Mouse (Mus musculus): ENCODE results near the gene Col17a1.

Gene Col17a1

DNA sequence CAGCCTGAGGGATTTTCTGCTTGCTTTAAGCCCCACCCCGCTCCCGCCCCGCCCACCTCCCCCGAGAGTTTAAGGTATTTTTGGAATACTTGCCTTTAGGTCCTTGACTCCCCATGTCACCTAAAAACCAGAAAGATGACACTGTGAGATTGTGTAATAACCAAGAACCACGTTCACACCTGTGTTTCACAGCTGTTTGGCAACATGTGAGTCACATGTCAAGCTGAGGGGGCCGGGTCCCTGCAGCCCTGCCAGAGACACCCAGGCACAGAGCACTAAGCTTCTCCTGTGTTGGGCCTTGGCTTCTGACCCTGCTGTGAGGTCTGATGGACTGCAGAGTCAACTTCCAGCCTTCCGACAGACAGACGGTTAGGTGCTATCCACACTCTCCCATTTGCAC, 24.3 kb downstream of the Col17a1 start:
- DNase-seq (ENCODE audit: low spot score), result no peak

DNA sequence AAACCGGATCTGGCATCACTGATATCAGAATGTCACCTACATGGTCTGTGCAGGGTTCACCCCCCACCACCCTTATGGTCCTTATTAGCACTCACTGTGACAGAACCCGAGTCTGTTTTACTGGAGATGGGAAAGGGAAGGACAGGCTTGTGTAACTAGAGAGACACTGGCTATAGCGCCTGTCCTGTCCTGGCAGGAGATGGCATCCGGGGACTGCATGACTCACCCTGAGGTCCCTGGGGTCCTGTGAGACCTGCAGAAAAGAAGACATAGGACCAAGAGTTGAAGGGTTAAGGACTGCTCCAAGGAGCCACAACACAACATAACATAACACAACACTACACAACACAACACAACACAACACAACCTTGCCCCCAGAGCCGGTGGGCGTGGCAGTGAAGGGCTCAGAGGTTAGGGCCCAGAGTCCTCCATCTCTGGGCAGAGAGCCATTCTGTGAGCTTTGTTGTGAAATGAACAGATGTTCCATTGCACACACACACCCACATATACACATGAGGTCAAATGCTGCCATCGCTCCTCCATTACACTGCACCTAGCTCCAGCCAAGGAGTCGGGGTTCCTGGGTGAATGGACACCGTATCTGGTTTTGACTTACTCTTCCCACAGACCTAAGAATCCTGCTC, 32.0 kb downstream of the Col17a1 start:
- DNase-seq (ENCODE audit: low spot score), result no peak

DNA sequence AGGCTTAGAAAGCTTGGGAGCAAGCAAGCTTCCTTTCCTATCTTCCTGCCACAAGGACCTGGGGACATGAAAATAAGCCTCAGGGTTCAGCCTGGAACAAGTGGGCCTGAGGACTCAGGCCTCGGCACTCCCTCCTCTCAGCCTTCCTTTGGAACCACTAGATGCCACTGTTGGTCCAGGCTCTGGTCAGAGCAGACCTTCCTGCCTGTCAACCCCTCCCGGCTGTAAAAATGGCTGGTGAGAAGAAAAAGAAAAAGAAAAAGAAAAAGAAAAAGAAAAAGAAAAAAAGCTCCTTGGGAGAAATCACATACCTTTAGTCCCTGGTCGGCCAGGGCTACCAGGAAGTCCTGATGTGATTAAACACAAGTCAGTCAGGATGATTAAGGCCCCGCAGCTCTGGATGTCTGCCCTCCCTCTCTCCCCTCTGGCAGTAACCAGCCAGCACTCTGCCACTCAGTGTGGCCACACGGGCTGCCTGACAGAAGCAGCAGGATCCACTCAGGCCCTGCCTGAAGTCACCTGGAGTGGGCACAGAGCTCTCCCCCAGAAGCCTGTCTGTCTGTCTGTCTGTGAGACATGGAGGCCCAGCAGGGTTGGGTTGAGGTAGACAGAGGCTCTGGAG, 32.9 kb downstream of the Col17a1 start:
- DNase-seq (ENCODE audit: low spot score), result peak; percentile 60

DNA sequence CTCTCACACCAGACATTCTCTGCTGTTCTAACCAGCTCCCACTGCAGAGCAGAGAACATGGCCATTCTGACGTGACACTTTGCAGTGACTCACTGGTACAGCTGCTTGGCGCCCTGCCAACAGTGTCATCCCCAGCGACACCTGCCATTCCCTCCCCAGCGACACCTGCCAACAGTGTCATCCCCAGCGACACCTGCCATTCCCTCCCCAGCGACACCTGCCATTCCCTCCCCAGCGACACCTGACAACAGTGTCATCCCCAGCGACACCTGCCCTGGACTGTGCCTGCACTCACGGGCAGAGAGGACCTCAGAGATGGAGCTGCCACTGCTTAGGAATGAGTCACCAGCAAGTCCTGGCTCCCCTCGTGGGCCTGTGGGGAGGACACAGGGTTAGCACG, 37.0 kb downstream of the Col17a1 start:
- DNase-seq (ENCODE audit: low spot score), result no peak

DNA sequence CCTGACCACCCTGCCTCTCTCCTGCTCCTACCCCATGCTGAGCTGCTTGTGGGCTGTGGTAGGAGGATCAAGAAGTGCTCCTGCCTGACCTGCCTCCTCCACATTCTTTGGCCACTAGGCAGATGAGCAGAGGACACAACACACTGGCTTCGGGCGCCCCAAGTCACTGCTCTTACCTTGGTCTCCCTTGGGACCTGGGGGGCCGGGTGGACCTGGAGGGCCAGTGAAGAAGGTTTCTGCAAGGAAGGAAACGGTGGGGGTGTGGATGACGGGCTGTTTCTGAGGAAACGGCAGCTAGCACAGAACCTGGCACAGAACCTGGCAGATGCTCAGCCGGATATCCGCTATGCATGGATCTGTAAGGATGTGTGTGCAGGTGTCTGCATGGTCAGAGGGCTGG, 38.7 kb downstream of the Col17a1 start:
- no peak for DNase-seq (ENCODE audit: low spot score)

DNA sequence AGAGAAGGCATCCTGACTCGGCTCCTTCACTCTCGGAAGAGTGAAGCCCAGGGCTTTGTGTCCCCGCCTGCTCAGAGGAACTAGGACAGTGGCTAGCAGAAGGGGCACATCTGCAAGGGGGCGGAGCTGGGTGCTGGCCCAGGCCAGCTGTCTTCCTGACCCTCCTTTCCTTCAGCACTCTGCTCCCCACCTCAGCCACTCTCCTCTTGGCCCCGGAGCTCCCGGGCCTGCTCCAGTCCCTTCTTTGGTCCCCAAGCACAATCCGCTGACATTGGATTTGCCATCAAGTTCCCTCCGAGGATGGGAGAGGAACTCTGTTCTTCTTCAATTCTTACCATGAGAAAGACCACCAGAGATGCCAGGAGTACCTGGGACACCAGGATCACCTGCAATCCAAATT, 39.6 kb downstream of the Col17a1 start:
- no peak for DNase-seq (ENCODE audit: low spot score)

DNA sequence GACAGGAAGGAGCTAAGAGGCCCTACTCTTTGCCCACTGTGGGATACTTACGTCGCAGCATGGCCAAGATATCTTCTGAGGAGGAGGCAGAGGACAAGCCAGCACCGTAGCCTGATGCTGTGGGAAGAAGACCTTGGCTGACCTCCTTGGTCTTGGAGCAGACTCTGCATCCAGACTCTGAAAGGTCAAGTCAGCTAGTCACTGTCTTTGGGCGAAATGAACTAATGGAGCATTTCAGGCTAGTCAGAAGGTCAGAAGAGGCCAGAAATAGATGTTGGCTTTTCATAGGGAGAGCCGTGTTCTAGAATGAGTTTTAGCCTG, 40.8 kb downstream of the Col17a1 start:
- DNase-seq (ENCODE audit: low spot score), result no peak

DNA sequence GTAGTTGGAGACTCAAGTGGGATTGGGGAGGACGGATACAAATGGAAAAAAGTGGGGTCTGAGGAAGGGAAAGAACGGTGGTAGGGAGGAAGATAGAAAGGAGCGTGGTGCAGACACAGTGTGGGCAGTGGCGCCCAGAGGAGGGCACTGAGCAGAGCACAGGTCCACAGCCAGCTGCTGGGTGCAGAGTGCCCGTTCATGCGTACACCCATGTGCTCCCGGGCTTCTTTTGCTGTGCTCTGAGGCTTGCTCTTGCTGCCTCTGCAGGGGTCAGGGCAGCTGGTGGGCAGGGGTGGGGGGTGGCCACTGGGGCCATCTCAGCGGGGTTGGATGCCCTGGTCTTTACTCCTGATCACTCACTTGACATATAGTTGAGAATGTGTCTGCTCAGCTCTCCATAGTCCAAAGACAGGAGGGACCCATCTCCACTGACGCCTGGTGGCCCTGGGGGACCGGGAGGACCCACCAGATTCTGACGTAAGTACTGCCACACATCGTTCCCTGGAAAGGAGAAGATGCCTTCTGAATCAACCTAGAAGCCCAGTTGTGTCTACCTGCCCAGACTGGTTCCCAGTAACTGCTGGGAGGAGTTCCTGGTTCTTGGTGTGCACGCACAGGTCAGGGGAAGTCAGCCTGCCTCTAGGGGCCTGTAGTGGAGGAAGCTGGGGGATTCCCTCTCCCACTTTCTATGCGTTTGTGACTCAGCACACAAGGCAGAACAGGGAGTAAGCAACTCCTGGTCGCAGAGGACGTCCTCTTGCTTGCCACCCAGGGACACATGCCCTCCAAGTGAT, 41.3 kb downstream of the Col17a1 start:
- no peak for DNase-seq (ENCODE audit: low spot score)

DNA sequence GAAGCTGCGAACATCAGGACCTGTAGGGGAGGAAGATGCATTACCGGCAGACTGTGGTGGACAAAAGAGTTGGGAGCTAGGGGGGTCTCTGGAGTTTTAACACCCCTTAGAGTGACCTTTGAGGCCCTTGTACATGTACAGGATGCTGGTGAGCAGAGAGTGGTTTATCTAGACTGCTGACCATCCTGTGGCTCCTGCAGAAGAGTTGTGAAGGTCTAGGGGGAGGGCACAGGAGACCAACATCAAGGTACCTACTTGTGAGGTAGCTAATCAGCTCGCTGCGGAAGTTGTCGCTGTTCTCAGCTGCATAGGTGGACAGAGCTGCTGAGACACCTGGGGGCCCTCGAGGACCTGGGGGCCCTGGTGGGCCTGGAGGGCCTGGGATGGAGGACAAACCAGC, 42.8 kb downstream of the Col17a1 start:
- no peak for DNase-seq (ENCODE audit: low spot score)

DNA sequence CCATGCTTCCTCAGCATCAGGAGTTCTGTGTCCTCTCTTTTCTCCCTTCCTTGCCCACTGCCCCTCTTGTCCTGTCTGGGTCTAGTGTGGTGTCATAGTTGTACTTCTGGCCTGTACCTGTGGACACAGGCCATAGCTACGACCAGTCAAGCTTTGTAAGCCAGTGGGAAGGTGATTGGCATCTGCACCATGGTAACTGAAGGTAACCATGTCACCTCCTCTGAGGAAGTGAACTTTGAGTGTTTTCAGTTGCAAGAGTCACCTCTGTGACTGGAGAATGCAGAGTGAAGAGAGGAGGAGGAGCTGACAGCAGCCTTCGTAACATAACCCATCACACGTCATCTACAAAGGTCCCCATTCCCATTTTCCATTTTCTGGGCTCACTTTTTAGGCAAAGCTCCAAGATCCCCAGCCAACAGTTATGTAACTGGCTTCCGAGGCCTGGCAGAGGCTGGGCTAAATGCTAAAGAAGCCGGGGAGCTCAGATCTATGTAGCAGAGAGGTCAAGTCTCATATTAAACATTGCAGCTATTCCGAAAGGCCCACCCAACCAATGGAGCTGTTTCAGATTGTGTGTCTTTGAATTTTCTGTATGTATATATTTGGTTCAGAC, 45.3 kb downstream of the Col17a1 start:
- no peak for DNase-seq (ENCODE audit: low spot score)

DNA sequence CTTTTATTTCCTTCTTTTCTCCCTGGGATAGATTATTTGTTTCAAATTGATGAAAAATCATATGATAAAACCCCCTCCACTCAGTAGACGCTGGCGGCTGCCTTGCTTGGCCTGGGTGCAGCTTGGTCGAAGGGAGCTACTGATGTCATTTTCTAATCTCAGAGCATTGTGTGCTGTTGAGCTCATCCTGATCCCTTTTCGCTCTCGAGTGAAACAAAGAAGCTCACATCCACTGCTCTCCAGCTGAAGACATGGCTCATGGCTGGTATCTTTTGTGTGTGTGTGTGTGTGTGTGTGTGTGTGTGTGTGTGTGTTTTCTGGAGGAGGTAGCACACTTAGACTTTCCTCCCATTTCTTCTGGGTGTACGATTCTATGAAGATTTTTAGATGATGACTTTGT, 46.3 kb downstream of the Col17a1 start:
- DNase-seq (ENCODE audit: low spot score), result no peak

DNA sequence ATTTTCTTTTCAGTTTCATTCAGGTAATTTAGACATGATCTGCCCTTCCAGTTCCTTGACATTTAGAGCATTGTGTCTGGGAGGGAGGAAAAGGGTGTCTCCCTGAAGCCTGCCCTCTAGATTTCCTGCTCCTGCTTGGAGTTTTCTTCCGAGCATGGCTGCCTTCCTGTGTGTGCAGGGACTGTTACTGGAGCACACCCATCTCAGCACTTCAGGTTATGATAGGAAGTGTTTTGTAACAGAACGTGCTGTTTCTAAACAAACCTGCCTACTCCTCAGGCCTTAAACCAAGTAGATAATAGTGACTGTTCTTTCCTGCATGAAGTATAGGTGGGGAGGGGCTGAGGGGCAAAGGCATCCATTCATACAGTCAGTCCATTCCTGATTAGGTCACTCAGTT, 48.0 kb downstream of the Col17a1 start:
- no peak for DNase-seq (ENCODE audit: low spot score)

DNA sequence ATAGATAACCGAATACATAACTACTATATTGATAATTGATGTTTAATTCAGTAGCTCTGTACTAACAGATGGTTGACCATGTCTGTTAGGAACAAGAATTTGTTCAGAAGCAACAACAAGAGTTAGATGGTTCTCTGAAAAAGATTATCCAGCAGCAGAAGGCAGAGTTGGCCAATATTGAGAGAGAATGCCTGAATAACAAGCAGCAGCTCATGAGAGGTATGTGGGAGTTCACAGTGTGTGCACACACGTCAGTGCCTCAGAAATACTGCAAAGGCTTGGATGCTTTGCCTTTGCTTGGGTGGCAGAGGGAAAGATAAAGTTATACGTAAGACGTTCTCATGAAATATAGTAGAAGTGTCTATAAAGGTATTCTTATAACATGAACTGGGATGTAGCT, 56.5 kb downstream of the Col17a1 start:
- no peak for DNase-seq (ENCODE audit: low spot score)

DNA sequence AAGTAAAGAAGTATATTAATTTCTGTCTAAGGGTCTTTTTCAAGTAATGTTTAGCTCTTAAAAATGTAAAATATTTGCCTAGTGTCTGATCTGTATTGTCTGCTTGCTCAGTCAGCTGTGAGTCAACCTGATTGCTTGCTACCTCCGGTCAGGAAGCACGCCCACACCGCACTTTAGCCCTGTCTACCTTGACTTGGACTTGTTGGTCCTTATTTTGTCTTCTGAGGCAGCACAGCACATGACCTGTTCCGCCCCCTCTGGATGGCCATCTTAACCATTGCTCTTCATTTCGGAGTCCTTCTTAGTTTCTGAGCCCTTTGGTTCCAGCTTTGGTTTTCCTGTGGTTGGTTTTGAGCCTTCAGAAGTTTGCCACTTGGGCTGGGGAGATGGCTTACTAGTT, 60.1 kb downstream of the Col17a1 start:
- DNase-seq (ENCODE audit: low spot score), result no peak

DNA sequence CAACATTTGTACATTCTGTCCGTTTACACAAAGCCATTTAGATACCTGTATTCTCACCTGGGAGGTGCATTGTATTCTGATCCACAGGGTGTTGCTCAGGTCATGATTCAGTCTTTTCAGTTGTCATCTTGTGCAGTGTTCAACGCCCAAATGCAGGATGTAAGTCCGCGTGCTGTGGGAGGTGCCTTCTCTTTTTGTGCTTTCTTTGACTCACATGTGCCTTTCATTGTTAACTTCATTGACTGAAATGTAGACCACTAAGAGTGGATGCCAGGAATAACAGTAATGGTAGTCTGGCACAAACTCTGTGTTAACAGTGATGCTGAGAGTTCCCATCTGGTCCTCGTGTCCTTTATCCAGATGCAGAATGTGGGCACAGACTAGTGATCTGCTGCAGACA, 61.5 kb downstream of the Col17a1 start:
- no peak for DNase-seq (ENCODE audit: low spot score)

DNA sequence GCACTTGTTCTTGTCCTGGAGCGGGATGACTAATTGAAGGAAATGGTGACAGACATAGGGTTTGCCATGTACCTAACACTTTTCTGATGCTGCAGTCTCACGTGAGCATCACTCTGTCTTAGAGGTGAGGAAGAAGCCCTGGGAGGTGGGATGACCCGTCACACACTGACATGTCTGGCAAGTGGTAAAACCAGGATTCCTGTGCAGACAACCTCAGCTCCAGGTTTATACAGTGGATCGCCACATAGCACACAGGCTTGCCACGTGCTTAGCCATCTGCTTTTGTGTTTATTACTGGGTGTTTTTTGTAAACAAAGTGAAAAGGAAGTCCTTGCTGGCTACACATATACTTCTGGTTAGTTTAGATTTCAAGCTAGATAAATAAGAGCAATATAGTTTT, 62.8 kb downstream of the Col17a1 start:
- no peak for DNase-seq (ENCODE audit: low spot score)

DNA sequence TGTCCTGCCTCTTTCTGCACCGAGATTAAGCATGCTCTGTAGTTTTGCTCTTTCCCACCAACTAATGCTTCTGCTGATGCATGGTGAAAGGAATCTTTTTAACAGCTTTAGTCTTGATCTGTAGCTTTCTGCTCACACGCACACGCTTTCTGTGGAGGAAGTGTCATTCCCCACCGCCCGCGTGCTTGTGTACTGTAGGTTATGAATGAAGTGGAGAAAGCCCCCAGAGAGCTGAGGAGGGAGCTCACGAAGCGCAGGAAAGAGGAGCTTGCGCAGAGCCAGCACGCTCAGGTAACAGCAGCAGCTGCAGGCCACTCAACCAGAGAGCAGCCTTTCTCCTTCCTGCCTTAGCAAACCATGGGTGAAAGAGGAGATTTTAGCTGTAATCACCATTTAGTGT, 64.4 kb downstream of the Col17a1 start:
- DNase-seq (ENCODE audit: low spot score), result no peak

DNA sequence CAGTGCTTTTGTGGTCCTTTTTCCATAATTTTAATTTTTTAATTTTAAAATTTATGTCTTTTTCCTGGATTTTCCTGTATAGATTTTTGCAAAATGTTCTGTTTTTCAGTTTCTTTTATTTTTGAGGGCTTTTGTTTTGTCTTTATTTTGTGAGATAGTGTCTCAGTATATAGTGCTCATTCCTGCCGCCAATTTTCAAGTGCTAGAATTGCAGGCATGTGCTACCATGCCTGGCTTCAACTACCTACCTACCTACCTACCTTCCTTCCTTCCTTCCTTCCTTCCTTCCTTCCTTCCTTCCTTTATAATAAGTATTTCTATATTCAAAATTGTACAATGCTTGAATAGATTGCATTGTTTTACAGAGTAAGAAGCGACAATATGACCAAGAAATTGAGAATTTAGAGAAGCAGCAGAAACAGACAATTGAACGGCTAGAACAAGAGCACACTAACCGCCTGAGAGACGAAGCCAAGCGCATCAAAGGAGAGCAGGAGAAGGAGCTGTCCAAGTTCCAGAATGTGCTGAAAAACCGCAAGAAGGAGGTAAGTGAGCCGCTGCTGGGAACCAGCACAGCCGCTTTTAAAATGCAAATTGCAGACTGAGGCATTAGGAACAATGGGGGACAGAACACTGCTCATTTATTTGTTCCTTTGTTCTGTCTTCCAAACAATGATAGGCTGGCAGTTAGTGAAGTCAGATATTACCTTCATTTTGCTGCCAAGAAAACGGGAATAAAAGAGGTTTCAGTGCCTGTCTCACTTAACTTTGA, 66.8 kb downstream of the Col17a1 start:
- DNase-seq (ENCODE audit: low spot score), result no peak

DNA sequence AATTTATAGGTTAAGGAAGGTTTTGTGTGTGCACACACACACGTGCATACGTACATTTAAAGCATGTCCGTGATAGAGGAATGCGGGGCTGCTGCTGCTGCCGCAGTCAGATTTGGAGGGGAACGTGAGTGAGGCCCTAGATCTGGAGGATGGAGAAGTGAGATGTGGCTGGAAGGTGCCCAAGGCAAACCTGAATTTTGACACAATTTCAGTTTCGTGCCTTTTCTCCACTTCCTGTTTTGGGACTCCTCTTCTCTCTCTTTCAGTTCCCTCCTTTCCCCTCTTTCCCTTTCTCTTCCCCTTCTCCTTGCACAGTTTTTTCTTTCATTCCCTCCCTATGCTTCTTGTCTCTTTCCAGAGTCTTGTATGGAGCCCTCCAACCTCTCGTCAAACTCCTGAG, 70.4 kb downstream of the Col17a1 start:
- no peak for DNase-seq (ENCODE audit: low spot score)

DNA sequence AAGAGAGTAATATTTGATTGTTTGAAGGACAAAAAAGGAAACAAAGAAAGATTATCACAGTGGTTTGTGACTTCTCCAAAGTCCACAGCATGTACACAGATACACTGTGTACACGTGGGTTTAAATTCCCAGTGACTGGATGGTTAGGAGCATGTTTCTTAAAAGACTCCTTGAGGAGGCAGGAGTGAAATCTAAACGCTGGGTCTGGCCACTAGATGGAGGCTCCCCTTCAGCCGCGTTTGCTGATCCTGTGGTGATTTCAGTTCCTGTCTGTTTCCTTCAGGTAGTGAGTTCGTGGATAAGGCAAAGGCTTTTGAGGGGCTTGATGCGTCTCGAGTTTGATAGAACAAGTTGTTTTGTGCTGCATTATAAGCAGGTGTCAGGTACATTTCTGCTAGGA, 78.5 kb downstream of the Col17a1 start:
- no peak for DNase-seq (ENCODE audit: low spot score)

DNA sequence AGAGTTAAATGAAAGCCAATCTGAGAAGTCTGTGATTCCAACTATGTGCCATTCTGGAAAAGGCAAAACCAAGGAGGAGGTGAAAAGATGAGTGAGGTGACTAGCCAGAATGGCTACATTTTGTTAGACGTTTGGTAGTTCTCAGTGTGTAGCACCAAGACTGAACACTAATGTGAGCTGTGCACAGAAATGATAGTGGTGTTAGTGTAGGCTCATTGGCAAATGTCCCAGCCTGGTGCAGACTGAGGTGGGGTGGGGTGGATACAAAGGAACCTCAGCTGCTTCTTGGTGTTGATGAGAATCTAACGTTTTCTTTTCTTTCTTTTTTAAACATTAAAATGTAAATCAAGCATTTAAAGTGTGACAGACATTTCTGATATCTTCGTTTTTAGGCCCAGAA, 83.4 kb downstream of the Col17a1 start:
- DNase-seq (ENCODE audit: low spot score), result no peak
